Mouse (Mus musculus): ENCODE data around the gene Rnf10.
"Not testable (repeated sequence)": the region's sequence is repeated elsewhere in the genome, so short reads cannot be mapped to it uniquely, and the experiment has no call there.

Gene Rnf10

GRCm38 (mm10) chr5:115272812-115273548, at the start of gene Rnf10:
Gene Rnf10 (minus strand): TSS chr5:115272898.
- in situ Hi-C loops (cut with MboI, MseI) = no loop called here

- in situ Hi-C loops (cut with MboI, MseI) = no loop called here
Observed at GRCm38 (mm10) chr5:115319004-115319940, 46.6 kb upstream of the Rnf10 start.

- in situ Hi-C loops (cut with MboI, MseI) = no loop called here
Observed at GRCm38 (mm10) chr5:115317645-115318328, 45.1 kb upstream of the Rnf10 start.

GRCm38 (mm10) chr5:115316968-115317644, 44.4 kb upstream of the Rnf10 start:
- in situ Hi-C loops (cut with MboI, MseI) = no loop called here

- in situ Hi-C loops (cut with MboI, MseI) = no loop called here
Observed at GRCm38 (mm10) chr5:115313668-115313943, 40.9 kb upstream of the Rnf10 start.

GRCm38 (mm10) chr5:115312816-115313667, 40.3 kb upstream of the Rnf10 start:
- in situ Hi-C loops (cut with MboI, MseI) = no loop called here

GRCm38 (mm10) chr5:115312354-115312753, 39.7 kb upstream of the Rnf10 start:
- in situ Hi-C loops (cut with MboI, MseI) = no loop called here

- in situ Hi-C loops (cut with MboI, MseI) = not testable (repeated sequence)
Observed at GRCm38 (mm10) chr5:115302190-115302589, 29.5 kb upstream of the Rnf10 start.

GRCm38 (mm10) chr5:115301615-115302014, 28.9 kb upstream of the Rnf10 start:
- in situ Hi-C loops (cut with MboI, MseI) = no loop called here

- in situ Hi-C loops (cut with MboI, MseI) = no loop called here
Observed at GRCm38 (mm10) chr5:115300792-115301614, 28.3 kb upstream of the Rnf10 start, which contains the start of gene Dynll1. Gene Dynll1 (minus strand): TSS chr5:115300999.

GRCm38 (mm10) chr5:115300035-115300744, 27.5 kb upstream of the Rnf10 start:
- in situ Hi-C loops (cut with MboI, MseI) = no loop called here

- in situ Hi-C loops (cut with MboI, MseI) = no loop called here
Observed at GRCm38 (mm10) chr5:115296347-115296746, 23.6 kb upstream of the Rnf10 start.

- in situ Hi-C loops (cut with MboI, MseI) = no loop called here
Observed at GRCm38 (mm10) chr5:115294173-115294572, 21.5 kb upstream of the Rnf10 start.

GRCm38 (mm10) chr5:115284735-115285134, 12.0 kb upstream of the Rnf10 start:
- in situ Hi-C loops (cut with MboI, MseI) = no loop called here

GRCm38 (mm10) chr5:115280050-115280687, 7.5 kb upstream of the Rnf10 start:
- in situ Hi-C loops (cut with MboI, MseI) = no loop called here

GRCm38 (mm10) chr5:115279226-115280049, 6.7 kb upstream of the Rnf10 start, which contains the start of gene Coq5:
Gene Coq5 (plus strand): TSS chr5:115279666.
- in situ Hi-C loops (cut with MboI, MseI) = no loop called here

- in situ Hi-C loops (cut with MboI, MseI) = no loop called here
Observed at GRCm38 (mm10) chr5:115278785-115279184, 6.1 kb upstream of the Rnf10 start.

- in situ Hi-C loops (cut with MboI, MseI) = no loop called here
Observed at GRCm38 (mm10) chr5:115278053-115278452, 5.4 kb upstream of the Rnf10 start.
